Mouse (Mus musculus) forebrain, embryonic 14.5 days (tissue): ENCODE results near the gene Me1. TPM values are rescaled to one million over a fixed set of nuclear protein-coding genes. Genes with fewer than 3 reads are reported as not detected.

Experiments used
- ATAC-seq: fragments of 200-750 bp; cut with Nextera tagmentation; 2 replicates; pipeline ENCODE4 v1.8.0; 2017; ENCODE audit warnings: mild to moderate bottlenecking, moderate library complexity
- DNase-seq: peaks from one replicate; pipeline ENCODE4 v3.0.0-alpha.2; 2015; ENCODE audit warnings: low spot score
- H3K27ac ChIP-seq: fragments of 300-500 bp; sonication (generic); 2 replicates; pipeline ENCODE4 v1.5.1; 2014; ENCODE audit warnings: low read depth, mild to moderate bottlenecking, control low read depth, low read length, moderate library complexity
- H3K27me3 ChIP-seq: fragments of 300-500 bp; sonication (generic); replicated peaks from 2 replicates; pipeline ENCODE4 v1.6.1; 2014; ENCODE audit warnings: low read length, control low read depth, mixed read lengths; ENCODE audit not compliant: control insufficient read depth, insufficient read depth
- H3K36me3 ChIP-seq: fragments of 300-500 bp; sonication (generic); 2 replicates; pipeline ENCODE4 v1.6.1; 2014; ENCODE audit warnings: low read length, control low read depth; ENCODE audit not compliant: control insufficient read depth, insufficient read depth
- H3K4me1 ChIP-seq: fragments of 300-500 bp; sonication (generic); 2 replicates; pipeline ENCODE4 v1.6.1; 2014; ENCODE audit warnings: antibody characterized with exemption, low read length, control low read depth; ENCODE audit not compliant: control insufficient read depth, insufficient read depth
- H3K4me2 ChIP-seq: fragments of 300-500 bp; sonication (generic); 2 replicates; pipeline ENCODE4 v1.6.1; 2014; ENCODE audit warnings: mild to moderate bottlenecking, control low read depth, low read length
- H3K4me3 ChIP-seq: fragments of 300-500 bp; sonication (generic); 2 replicates; pipeline ENCODE4 v1.5.1; 2014; ENCODE audit warnings: low read depth, low read length, control low read depth
- H3K9ac ChIP-seq: fragments of 300-500 bp; sonication (generic); 2 replicates; pipeline ENCODE4 v1.6.1; 2014; ENCODE audit warnings: mild to moderate bottlenecking, low read length, control low read depth, moderate library complexity
- H3K9me3 ChIP-seq: fragments of 300-500 bp; sonication (generic); replicated peaks from 2 replicates; pipeline ENCODE4 v1.6.1; 2016; ENCODE audit warnings: low read length, control low read depth, mixed read lengths; ENCODE audit not compliant: control insufficient read depth
- WGBS: fragments of 180-500 bp; shearing (Covaris S2); extraction: QIAGEN DNeasy Blood & Tissue Kit; methylation state at CpG from one replicate; pipeline ENCODE4 v1.1.7; 2014; 5-methylcytosine and 5-hydroxymethylcytosine counted together
- polyA plus RNA-seq: library from polyadenylated mRNA; unstranded; fragments of >200 nt; fragmentation: Nextera tagmentation; extraction: Ambion mirVana; gene quantifications from 2 replicates; pipeline ENCODE4 v1.2.1, GENCODE M21; 2014

Me1 gene
- polyA plus RNA-seq, 1 experiment from 2014 or later: 13.8 TPM

DNA sequence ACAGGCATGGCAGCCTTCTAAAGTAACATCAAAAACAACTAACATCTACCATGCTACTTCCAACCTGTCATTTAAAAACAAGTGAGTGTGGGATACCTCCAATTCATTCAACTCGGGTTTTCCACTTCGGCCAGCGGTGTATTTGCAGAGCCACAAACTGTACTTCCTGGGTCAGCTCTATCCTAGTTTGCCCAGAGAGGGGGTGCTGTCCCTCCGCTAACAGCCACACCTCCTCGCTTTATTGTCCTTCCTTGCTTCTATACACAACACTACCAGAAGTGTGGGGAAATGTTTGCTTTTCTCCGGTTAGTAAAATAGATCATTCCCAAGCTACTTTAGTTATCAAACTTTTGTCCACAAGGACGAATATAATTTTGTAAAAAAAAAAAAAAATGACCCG is 124.8 kb downstream of the Me1 start:
- Histone ChIP-seq H3K9me3 (no peaks in the 10 kb centered on the region), H3K9ac (peak overlapping the region; percentile 69), H3K27me3 (no peaks in the 10 kb centered on the region), H3K4me1 (peaks cover 6% of the 10 kb centered on the region; the same call in 1 of the 2 replicates), H3K4me3 (peak overlapping the region; percentile 67), H3K4me2 (peak overlapping the region; percentile 100), H3K27ac (no peak overlapping the region), H3K36me3 (peaks cover 29% of the 10 kb centered on the region)
- no peak for DNase-seq
- no peak for ATAC-seq
- WGBS: 28% methylated on average over 8 of the region's 8 CpGs

DNA sequence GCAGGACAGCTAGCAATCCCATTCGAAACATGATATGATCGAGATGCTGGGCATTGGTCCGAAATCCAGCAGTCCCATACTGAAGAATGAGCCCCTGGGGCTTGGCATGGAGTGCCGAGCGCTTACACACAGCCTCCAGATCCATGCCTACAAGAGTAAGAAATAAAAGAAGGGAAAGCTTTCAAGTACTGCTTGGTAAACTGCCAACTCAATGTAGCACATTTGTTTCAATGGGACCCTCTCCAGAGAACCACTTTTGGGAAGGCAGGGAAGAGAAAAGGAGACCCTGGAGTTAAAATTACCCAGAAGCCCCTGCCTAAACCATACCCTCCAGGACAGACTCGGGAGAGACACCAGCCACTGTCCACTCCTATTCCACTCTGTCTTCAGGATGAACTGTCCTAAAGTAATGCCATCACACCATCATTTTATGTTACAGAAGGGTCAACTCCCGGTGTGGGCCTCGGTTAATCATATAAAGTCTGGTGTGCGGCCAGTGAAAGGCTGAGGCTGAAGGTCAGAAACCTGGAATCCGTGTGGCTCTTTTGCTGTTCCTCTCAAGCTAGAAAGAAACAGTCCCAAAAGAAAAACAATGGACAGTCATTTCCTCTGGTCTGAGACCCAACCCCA is 125.4 kb downstream of the Me1 start:
- DNase-seq (peak; percentile 53), ATAC-seq (no peak)
- H3K4me1 ChIP-seq: peaks cover 6% of the 10 kb centered on the region; the same call in 1 of the 2 replicates
- H3K36me3 ChIP-seq: peaks cover 31% of the 10 kb centered on the region
- no peak overlapping the region; the same call in 1 of the 2 replicates for H3K4me3 ChIP-seq
- no peak overlapping the region for H3K9ac ChIP-seq
- H3K4me2 ChIP-seq: peak overlapping the region; percentile 100
- no peak overlapping the region for H3K27ac ChIP-seq
- no peaks in the 10 kb centered on the region for H3K27me3 ChIP-seq
- 67% methylated on average over 10 of the region's 10 CpGs for WGBS
- H3K9me3 ChIP-seq: no peaks in the 10 kb centered on the region

DNA sequence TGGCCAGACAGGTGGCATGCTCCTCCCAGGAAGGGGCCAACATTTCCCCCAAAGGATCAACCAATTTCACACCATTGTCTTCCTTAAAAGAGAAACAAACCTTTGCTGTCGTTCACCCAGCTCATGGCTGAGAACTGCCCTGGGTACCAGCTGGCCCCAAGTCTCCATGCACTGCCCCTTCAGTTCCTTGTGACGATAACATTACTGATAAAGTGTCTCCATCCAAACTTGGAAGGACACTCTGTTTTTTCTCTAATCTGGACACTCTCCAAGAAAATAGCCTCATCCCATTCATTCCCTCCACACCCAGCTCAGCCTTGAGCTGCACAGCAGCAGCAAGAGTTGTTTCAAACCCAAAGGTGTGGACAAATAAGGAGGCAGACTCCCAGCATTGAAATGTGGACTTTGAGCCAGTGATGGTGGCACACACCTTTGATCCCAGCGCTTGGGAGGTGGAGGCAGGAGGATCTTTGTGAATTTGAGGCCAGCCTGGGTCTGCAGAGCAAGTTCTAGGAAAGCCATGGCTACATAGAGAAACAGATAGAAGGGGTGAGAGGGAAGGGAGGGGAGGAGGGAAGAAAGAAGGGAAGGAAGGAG is 126.3 kb downstream of the Me1 start:
- ATAC-seq: no peak
- WGBS: 95% methylated on average over 3 of the region's 3 CpGs

DNA sequence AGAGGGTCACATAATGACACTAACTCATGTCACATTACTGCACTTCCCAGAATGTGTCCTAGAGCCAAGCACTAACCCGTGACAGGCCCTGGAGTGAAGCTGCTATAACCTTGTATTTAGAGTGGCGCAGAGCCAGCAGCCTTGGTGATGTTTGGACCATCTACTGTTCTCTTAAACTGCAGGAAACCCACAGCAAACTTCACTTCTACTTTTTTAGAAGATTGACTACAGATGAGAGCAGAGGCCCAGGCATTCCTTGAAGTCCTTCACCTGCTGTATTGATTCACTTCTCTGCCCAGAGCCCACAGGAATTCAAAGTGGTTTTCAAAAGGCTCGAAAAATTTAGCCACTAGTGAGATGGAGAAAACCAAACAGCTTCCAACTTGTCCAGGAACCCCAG is 135.2 kb downstream of the Me1 start:
- DNase-seq (no peak), ATAC-seq (no peak)
- 96% methylated on average over 3 of the region's 3 CpGs for WGBS
- Histone ChIP-seq H3K36me3 (peaks cover 90% of the 10 kb centered on the region), H3K4me3 (no peak overlapping the region), H3K4me1 (no peaks in the 10 kb centered on the region), H3K9me3 (no peaks in the 10 kb centered on the region), H3K27me3 (no peaks in the 10 kb centered on the region), H3K4me2 (no peak overlapping the region), H3K27ac (no peak overlapping the region), H3K9ac (no peak overlapping the region)

More for the DNA sequence above, 126.3 kb downstream of the Me1 start:
- no peak overlapping the region for H3K4me3 ChIP-seq
- H3K4me1 ChIP-seq: peaks cover 6% of the 10 kb centered on the region; the same call in 1 of the 2 replicates
- H3K9me3 ChIP-seq: no peaks in the 10 kb centered on the region
- H3K9ac ChIP-seq: no peak overlapping the region
- no peak overlapping the region for H3K27ac ChIP-seq
- no peaks in the 10 kb centered on the region for H3K27me3 ChIP-seq
- DNase-seq: no peak
- peaks cover 41% of the 10 kb centered on the region for H3K36me3 ChIP-seq
- H3K4me2 ChIP-seq: no peak overlapping the region

DNA sequence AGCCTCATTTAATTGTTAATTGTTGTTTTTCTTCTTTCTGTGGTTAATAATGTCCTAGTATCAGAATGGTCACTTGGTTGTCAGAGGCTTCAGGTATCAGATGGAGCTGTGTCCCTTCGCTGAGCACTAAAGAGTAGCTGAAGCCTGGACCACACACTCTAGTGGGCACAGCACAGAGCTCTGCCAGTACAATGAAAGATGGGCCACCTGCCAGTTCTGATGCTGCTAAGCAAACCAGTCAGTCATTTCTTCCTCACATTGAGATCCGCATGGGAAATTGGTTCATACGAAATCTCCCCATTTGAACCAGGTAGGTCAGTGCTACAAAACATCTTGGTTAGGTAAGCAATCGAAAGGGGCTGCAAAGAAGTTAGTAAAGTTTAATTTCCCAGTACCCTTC is 141.1 kb downstream of the Me1 start:
- H3K36me3 ChIP-seq: peaks cover 82% of the 10 kb centered on the region
- WGBS: 93% methylated on average over 4 of the region's 4 CpGs
- no peaks in the 10 kb centered on the region for H3K9me3 ChIP-seq
- no peak overlapping the region for H3K9ac ChIP-seq
- no peak overlapping the region for H3K4me2 ChIP-seq
- ATAC-seq (no peak), DNase-seq (no peak)
- no peak overlapping the region for H3K27ac ChIP-seq
- H3K27me3 ChIP-seq: no peaks in the 10 kb centered on the region
- no peak overlapping the region for H3K4me3 ChIP-seq
- H3K4me1 ChIP-seq: no peaks in the 10 kb centered on the region

DNA sequence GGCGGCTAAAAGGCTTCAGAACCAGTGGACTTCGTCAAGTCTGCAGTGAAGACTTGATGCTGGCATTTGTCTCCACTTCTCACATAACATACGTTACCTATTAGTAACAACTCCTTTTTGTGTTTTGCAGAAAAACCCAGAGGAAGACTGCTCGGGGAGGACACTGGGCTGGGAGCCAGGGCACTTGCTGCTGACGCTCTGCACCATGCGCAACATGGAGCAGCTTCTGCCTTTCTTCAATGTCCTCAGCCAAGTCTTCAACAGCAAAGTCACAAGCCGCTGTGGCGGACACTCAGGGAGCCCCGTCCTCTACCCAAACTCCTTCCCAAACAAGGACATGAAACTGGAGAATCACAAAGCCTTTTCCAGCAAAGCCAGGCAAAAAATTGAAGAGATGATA is 141.9 kb downstream of the Me1 start:
- H3K36me3 ChIP-seq: peaks cover 81% of the 10 kb centered on the region
- 87% methylated on average over 9 of the region's 9 CpGs for WGBS
- DNase-seq: no peak

DNA sequence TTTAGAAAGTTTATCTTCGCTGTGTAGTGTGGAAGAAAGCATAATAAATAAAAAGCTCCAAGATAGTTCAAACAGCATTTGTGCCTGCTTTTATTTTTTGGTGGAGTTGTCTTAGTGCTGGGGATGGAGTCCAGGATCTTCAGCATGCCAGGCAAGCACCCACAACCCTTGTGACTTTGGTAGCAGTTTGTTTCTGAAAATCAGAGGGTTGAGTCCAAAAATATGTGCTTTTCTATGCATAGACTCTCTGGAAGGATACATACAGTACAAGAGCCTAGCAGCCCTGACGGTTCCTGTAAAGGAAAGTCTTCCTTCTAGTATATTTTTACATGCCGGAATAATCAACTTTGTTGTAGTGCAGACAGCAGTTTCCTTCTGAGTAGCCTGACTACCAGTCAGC is 145.0 kb downstream of the Me1 start:
- Histone ChIP-seq H3K27ac (no peak overlapping the region), H3K9me3 (no peaks in the 10 kb centered on the region), H3K4me3 (no peak overlapping the region), H3K27me3 (no peaks in the 10 kb centered on the region), H3K4me2 (no peak overlapping the region), H3K9ac (no peak overlapping the region), H3K36me3 (peaks cover 69% of the 10 kb centered on the region), H3K4me1 (no peaks in the 10 kb centered on the region)
- WGBS: 90% methylated on average over 3 of the region's 3 CpGs
- no peak for ATAC-seq
- no peak for DNase-seq

More for the DNA sequence above, 141.9 kb downstream of the Me1 start:
- Histone ChIP-seq H3K27ac (no peak overlapping the region), H3K4me2 (no peak overlapping the region), H3K9ac (no peak overlapping the region), H3K4me3 (no peak overlapping the region), H3K9me3 (no peaks in the 10 kb centered on the region), H3K27me3 (no peaks in the 10 kb centered on the region), H3K4me1 (no peaks in the 10 kb centered on the region)
- no peak for ATAC-seq

DNA sequence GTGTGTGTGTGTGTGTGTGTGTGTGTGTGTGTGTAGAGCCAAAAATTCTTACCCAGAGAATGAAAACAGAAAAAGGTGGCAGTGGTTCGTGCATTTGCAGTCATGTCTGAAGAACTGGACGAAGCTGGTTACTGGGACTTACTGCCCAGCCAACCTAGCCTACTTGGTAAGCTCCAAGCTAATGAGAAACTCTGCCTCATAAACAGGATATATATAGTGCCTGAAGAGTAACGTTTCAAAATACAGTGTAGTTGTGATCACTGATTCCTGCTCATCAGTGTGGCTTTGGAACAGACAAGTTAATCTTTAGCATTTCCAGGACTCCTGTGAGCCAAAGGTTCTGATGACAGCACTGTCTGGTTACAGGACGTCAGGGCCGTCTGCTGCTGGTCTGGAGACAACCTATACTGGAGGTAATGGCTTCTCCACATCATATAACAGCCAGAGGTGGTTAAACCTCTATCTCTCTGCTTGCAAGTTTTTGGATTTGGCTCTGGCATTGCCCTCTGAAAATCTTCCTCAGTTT is 146.1 kb downstream of the Me1 start:
- Histone ChIP-seq H3K4me3 (no peak overlapping the region), H3K9me3 (no peaks in the 10 kb centered on the region), H3K9ac (no peak overlapping the region), H3K4me2 (no peak overlapping the region), H3K27me3 (no peaks in the 10 kb centered on the region), H3K4me1 (no peaks in the 10 kb centered on the region), H3K27ac (no peak overlapping the region), H3K36me3 (peaks cover 71% of the 10 kb centered on the region)
- 93% methylated on average over 5 of the region's 5 CpGs for WGBS
- DNase-seq (no peak), ATAC-seq (no peak)

DNA sequence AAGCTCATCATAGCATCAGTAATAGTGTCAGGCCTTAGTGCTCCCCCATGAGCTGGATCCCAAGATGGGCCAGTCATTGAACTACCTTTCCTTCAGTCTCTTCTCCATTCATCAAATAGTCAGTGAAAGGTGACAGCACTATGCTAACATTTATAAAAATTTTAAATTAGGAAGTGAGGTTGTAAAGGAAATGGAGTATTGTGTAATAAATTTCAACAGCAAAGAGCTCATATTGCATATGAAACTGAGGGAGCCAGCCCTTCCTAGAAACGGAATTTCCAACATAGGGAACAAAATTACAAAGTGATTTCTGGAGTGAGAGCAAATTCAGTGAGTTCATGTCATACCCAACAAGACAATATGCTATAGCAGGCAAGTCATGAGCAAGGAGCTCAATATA is 151.2 kb downstream of the Me1 start:
- H3K4me1 ChIP-seq: no peaks in the 10 kb centered on the region
- H3K9ac ChIP-seq: no peak overlapping the region
- H3K36me3 ChIP-seq: peaks cover 40% of the 10 kb centered on the region
- no peak overlapping the region for H3K4me2 ChIP-seq
- H3K27ac ChIP-seq: no peak overlapping the region
- no peaks in the 10 kb centered on the region for H3K9me3 ChIP-seq
- ATAC-seq (no peak), DNase-seq (no peak)
- H3K4me3 ChIP-seq: no peak overlapping the region
- no peaks in the 10 kb centered on the region for H3K27me3 ChIP-seq
- WGBS: 77% methylated on average over 1 of the region's 1 CpGs
